In genomic region chr5:9424464-9424863, GRCm38 (mm10) we compare ENCODE assay signal across 20 mouse cellular contexts.
"Had no signal": no experiment of that assay in that cellular context is flagged by ENCODE, and none has a peak within 500 bp of the region (broad histone marks: within the 10 kb centered on the region; RNA-seq: fewer than 3 reads in every experiment).

No protein-coding gene starts in this region.

- H3K27me3 ChIP-seq: limb, embryonic 13.5 days; liver, embryonic 13.5 days; midbrain, embryonic 12.5 days; neural tube, embryonic 12.5 days; neural tube, embryonic 15.5 days had no signal

- DNase-seq: kidney, postnatal 25 days; layer of hippocampus, adult 9-11 months; liver, embryonic 13.5 days; lung, adult 2 months; lung, postnatal 14 days; lung, postnatal 4 days; right cerebral cortex, adult 18-20 months; right cerebral cortex, postnatal 14 days; right cerebral cortex, postnatal 4 days; thymus, adult 2 months; thymus, postnatal 14 days; thymus, postnatal 4 days had no signal

- H3K9ac ChIP-seq: limb, embryonic 13.5 days; liver, embryonic 13.5 days; midbrain, embryonic 12.5 days; neural tube, embryonic 12.5 days; neural tube, embryonic 15.5 days had no signal

- H3K4me1 ChIP-seq: limb, embryonic 13.5 days; liver, embryonic 13.5 days; midbrain, embryonic 12.5 days; neural tube, embryonic 12.5 days; neural tube, embryonic 15.5 days had no signal

- H3K36me3 ChIP-seq: limb, embryonic 10.5 days; limb, embryonic 13.5 days; liver, embryonic 13.5 days; midbrain, embryonic 12.5 days; neural tube, embryonic 12.5 days had no signal

- H3K9me3 ChIP-seq: limb, embryonic 10.5 days; limb, embryonic 13.5 days; liver, embryonic 13.5 days; midbrain, embryonic 12.5 days; neural tube, embryonic 12.5 days; neural tube, embryonic 15.5 days had no signal

- H3K27ac ChIP-seq: kidney, postnatal 0 days; layer of hippocampus, adult 2 months; limb, embryonic 10.5 days; limb, embryonic 13.5 days; liver, embryonic 13.5 days; midbrain, embryonic 12.5 days; neural tube, embryonic 12.5 days; neural tube, embryonic 15.5 days; stomach, postnatal 0 days had no signal

- H3K4me2 ChIP-seq: limb, embryonic 13.5 days; liver, embryonic 13.5 days; midbrain, embryonic 12.5 days; neural tube, embryonic 12.5 days; neural tube, embryonic 15.5 days had no signal

- H3K4me3 ChIP-seq: layer of hippocampus, adult 2 months; limb, embryonic 10.5 days; limb, embryonic 13.5 days; liver, embryonic 13.5 days; midbrain, embryonic 12.5 days; neural tube, embryonic 12.5 days; neural tube, embryonic 15.5 days had no signal
